Mouse (Mus musculus) cerebellum, postnatal 4 days (tissue): ENCODE data around the gene Lilrb4a.
"Not testable (repeated sequence)": the region's sequence is repeated elsewhere in the genome, so short reads cannot be mapped to it uniquely, and the experiment has no call there.

Experiments
- DNase-seq, 2 experiments: peaks; one replicate each; pipeline ENCODE4 v3.0.0; 2022; ENCODE audit warnings: low spot score in 2 of 2, mixed read lengths in 1 of 2

Lilrb4a gene

GRCm38 (mm10) chr10:51490691-51491090 is at the start of gene Lilrb4a:
Gene Lilrb4a (plus strand): TSS chr10:51490956.
- DNase-seq = not testable (repeated sequence)

GRCm38 (mm10) chr10:51451610-51452009 is 39.1 kb upstream of the Lilrb4a start:
- no peak for DNase-seq

GRCm38 (mm10) chr10:51453616-51454298 is 37.0 kb upstream of the Lilrb4a start:
- DNase-seq = no peak

- DNase-seq = no peak
Measured at GRCm38 (mm10) chr10:51454365-51454764, 36.4 kb upstream of the Lilrb4a start.

GRCm38 (mm10) chr10:51455762-51456161 is 35.0 kb upstream of the Lilrb4a start:
- DNase-seq = no peak

GRCm38 (mm10) chr10:51456369-51456768 is 34.4 kb upstream of the Lilrb4a start:
- no peak for DNase-seq

GRCm38 (mm10) chr10:51463800-51464199 is 27.0 kb upstream of the Lilrb4a start:
- not testable (repeated sequence) for DNase-seq

GRCm38 (mm10) chr10:51480397-51480796 is 10.4 kb upstream of the Lilrb4a start, which contains the start of the genes Gm49339 and Lilr4b:
Gene Gm49339 (plus strand): TSS chr10:51480612.
Gene Lilr4b (plus strand): TSS chr10:51480632.
- DNase-seq = not testable (repeated sequence)

GRCm38 (mm10) chr10:51520021-51520420 is 29.3 kb downstream of the Lilrb4a start:
- no peak for DNase-seq

GRCm38 (mm10) chr10:51521453-51521852 is 30.7 kb downstream of the Lilrb4a start:
- no peak for DNase-seq

GRCm38 (mm10) chr10:51526090-51526489 is 35.3 kb downstream of the Lilrb4a start:
- DNase-seq = no peak

GRCm38 (mm10) chr10:51526633-51527032 is 35.9 kb downstream of the Lilrb4a start:
- no peak for DNase-seq

- no peak for DNase-seq
Measured at GRCm38 (mm10) chr10:51528840-51529434, 38.2 kb downstream of the Lilrb4a start.

- no peak for DNase-seq
Measured at GRCm38 (mm10) chr10:51529497-51529896, 38.7 kb downstream of the Lilrb4a start.

- no peak for DNase-seq
Measured at GRCm38 (mm10) chr10:51530813-51531212, 40.1 kb downstream of the Lilrb4a start.
